Mouse (Mus musculus) limb, embryonic 14.5 days (tissue): Measurements from ENCODE around the gene Igsf8. TPM values are rescaled to one million over a fixed set of nuclear protein-coding genes. Genes with fewer than 3 reads are reported as not detected.

Source experiments
- ATAC-seq: fragments of 200-750 bp; cut with Nextera tagmentation; 2 replicates; pipeline ENCODE4 v1.8.0; 2017; ENCODE audit warnings: low read depth, moderate number of reproducible peaks, moderate TSS enrichment; ENCODE audit not compliant: low FRiP score
- DNase-seq: peaks from one replicate; pipeline ENCODE4 v3.0.0-alpha.2; 2015; ENCODE audit warnings: low spot score
- H3K27ac ChIP-seq: fragments of 300-500 bp; sonication (generic); replicated peaks from 2 replicates; pipeline ENCODE4 v1.5.1; 2014; ENCODE audit warnings: low read depth, mild to moderate bottlenecking, low read length, moderate library complexity, mixed read lengths
- H3K27me3 ChIP-seq: fragments of 300-500 bp; sonication (generic); 2 replicates; pipeline ENCODE4 v1.6.1; 2014; ENCODE audit warnings: low read length, mixed read lengths; ENCODE audit not compliant: control insufficient read depth, insufficient read depth
- H3K36me3 ChIP-seq: fragments of 300-500 bp; sonication (generic); 2 replicates; pipeline ENCODE4 v1.6.1; 2014; ENCODE audit warnings: mild to moderate bottlenecking, low read length, moderate library complexity, mixed read lengths; ENCODE audit not compliant: control insufficient read depth, insufficient read depth
- H3K4me1 ChIP-seq: fragments of 300-500 bp; sonication (generic); 2 replicates; pipeline ENCODE4 v1.6.1; 2014; ENCODE audit warnings: antibody characterized with exemption, low read length, mixed read lengths; ENCODE audit not compliant: control insufficient read depth, insufficient read depth
- H3K4me2 ChIP-seq: fragments of 300-500 bp; sonication (generic); replicated peaks from 2 replicates; pipeline ENCODE4 v1.6.1; 2014; ENCODE audit warnings: low read depth, mild to moderate bottlenecking, low read length, moderate library complexity; ENCODE audit not compliant: severe bottlenecking
- H3K4me3 ChIP-seq: fragments of 300-500 bp; sonication (generic); replicated peaks from 2 replicates; pipeline ENCODE4 v1.5.1; 2014; ENCODE audit warnings: low read length
- H3K9ac ChIP-seq: fragments of 300-500 bp; sonication (generic); 2 replicates; pipeline ENCODE4 v1.6.1; 2014; ENCODE audit warnings: mild to moderate bottlenecking, low read depth, low read length, moderate library complexity; ENCODE audit not compliant: severe bottlenecking
- H3K9me3 ChIP-seq: fragments of 300-500 bp; sonication (generic); 2 replicates; pipeline ENCODE4 v1.6.1; 2016; ENCODE audit warnings: low read length; ENCODE audit not compliant: control insufficient read depth
- POLR2A ChIP-seq: fragments of 200-500 bp; IDR thresholded peaks from 2 replicates; pipeline ENCODE4 v1.8.0; 2012; ENCODE audit warnings: inconsistent platforms, mild to moderate bottlenecking, moderate library complexity, borderline replicate concordance; ENCODE audit not compliant: insufficient read depth, insufficient read length; ENCODE audit errors: extremely low read depth
- WGBS: fragments of 180-500 bp; shearing (Covaris S2); extraction: QIAGEN DNeasy Blood & Tissue Kit; methylation state at CpG from one replicate; pipeline ENCODE4 v1.1.7; 2014; 5-methylcytosine and 5-hydroxymethylcytosine counted together
- polyA plus RNA-seq, 2 experiments: library from polyadenylated mRNA; depleted of rRNA in 1 of 2; stranded (reverse) in 1 of 2; unstranded in 1 of 2; fragments of >200 nt; fragmentation: Nextera tagmentation in 1 of 2; extraction: Ambion mirVana in 1 of 2; gene quantifications; 2 replicates each; pipeline versions ENCODE4 v1.2.1 to v1.2.3; 2012 to 2014

Igsf8 gene
- polyA plus RNA-seq, 2 experiments: 50.1 to 71.4 TPM

- DNase-seq (no peak), ATAC-seq (no peak)
- WGBS: 85% methylated on average over 3 of the region's 3 CpGs
- Histone ChIP-seq H3K4me3 (no peak overlapping the region), H3K4me2 (no peak overlapping the region), H3K27ac (no peak overlapping the region), H3K27me3 (no peaks in the 10 kb centered on the region), H3K9me3 (no peaks in the 10 kb centered on the region), H3K4me1 (no peaks in the 10 kb centered on the region), H3K9ac (no peak overlapping the region), H3K36me3 (no peaks in the 10 kb centered on the region)
- TF ChIP-seq POLR2A: no peak
Observed at GRCm38 (mm10) chr1:172289617-172289946, 28.1 kb downstream of the Igsf8 start.

GRCm38 (mm10) chr1:172292880-172293279 is 31.4 kb downstream of the Igsf8 start:
- H3K9ac ChIP-seq: no peak overlapping the region
- H3K27me3 ChIP-seq: no peaks in the 10 kb centered on the region
- peaks cover 18% of the 10 kb centered on the region for H3K4me1 ChIP-seq
- no peak for TF ChIP-seq POLR2A
- no peak overlapping the region for H3K4me2 ChIP-seq
- H3K9me3 ChIP-seq: no peaks in the 10 kb centered on the region
- no peak overlapping the region for H3K27ac ChIP-seq
- WGBS: 77% methylated on average over 2 of the region's 2 CpGs
- no peaks in the 10 kb centered on the region for H3K36me3 ChIP-seq
- DNase-seq (no peak), ATAC-seq (no peak)
- H3K4me3 ChIP-seq: no peak overlapping the region

- no peaks in the 10 kb centered on the region for H3K9me3 ChIP-seq
- H3K9ac ChIP-seq: no peak overlapping the region
- H3K27me3 ChIP-seq: no peaks in the 10 kb centered on the region
- no peak for ATAC-seq
- no peaks in the 10 kb centered on the region for H3K36me3 ChIP-seq
- TF ChIP-seq POLR2A: no peak
- no peak overlapping the region for H3K4me2 ChIP-seq
- H3K4me1 ChIP-seq: peaks cover 24% of the 10 kb centered on the region
- H3K27ac ChIP-seq: no peak overlapping the region
- no peak overlapping the region for H3K4me3 ChIP-seq
- DNase-seq: no peak
- 90% methylated on average over 11 of the region's 11 CpGs for WGBS
Observed at GRCm38 (mm10) chr1:172293449-172293848, 32.0 kb downstream of the Igsf8 start.

- no peaks in the 10 kb centered on the region for H3K36me3 ChIP-seq
- H3K9ac ChIP-seq: no peak overlapping the region
- no peaks in the 10 kb centered on the region for H3K27me3 ChIP-seq
- peak overlapping the region; percentile 53 for H3K27ac ChIP-seq
- 19% methylated on average over 4 of the region's 4 CpGs for WGBS
- H3K4me3 ChIP-seq: no peak overlapping the region
- no peaks in the 10 kb centered on the region for H3K9me3 ChIP-seq
- DNase-seq (peak; percentile 30), ATAC-seq (peak; percentile 41)
- peak overlapping the region; percentile 37 for H3K4me2 ChIP-seq
- peaks cover 30% of the 10 kb centered on the region for H3K4me1 ChIP-seq
- no peak for TF ChIP-seq POLR2A
Observed at GRCm38 (mm10) chr1:172295751-172296197, 34.3 kb downstream of the Igsf8 start.

- Histone ChIP-seq H3K4me1 (peaks cover 35% of the 10 kb centered on the region), H3K27me3 (no peaks in the 10 kb centered on the region), H3K9me3 (no peaks in the 10 kb centered on the region), H3K27ac (peak overlapping the region; percentile 59; the same call in 1 of the 2 replicates), H3K36me3 (no peaks in the 10 kb centered on the region), H3K4me2 (peak overlapping the region; percentile 37), H3K4me3 (peak overlapping the region; percentile 21), H3K9ac (peak overlapping the region; percentile 40)
- 81% methylated on average over 6 of the region's 6 CpGs for WGBS
- DNase-seq (no peak), ATAC-seq (no peak)
- no peak for TF ChIP-seq POLR2A
Observed at GRCm38 (mm10) chr1:172296816-172297510, 35.5 kb downstream of the Igsf8 start.
